Mouse (Mus musculus): ENCODE data around the gene S1pr3.

S1pr3 gene

DNA sequence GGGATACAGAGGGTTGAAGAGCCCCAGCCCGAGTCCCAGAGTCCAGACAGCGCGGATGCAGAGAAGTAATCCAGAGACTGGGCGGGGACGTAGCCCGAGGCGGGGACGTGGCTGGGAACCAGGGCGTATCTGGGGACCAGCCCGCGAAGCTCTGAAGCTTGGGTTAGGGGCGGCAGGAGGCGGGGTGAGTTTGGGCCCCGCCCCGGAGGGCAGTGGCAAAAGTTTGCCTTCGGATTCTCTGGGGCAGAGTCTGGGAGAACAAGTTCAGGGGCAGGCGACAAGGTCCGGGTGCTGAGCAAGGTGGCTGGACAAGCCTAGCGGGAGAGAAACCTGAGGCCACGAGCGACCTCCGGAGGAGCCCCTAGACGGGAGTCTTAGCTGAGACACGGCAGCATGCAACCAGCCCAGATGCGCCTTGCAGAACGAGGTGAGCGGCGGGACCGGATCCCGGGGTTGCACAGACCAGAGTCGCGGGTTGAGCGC is at the start of gene S1pr3:
Gene S1pr3 (plus strand): TSS at position 121 of the 483 bp plus-strand sequence.
- no peak for DNase-seq

DNA sequence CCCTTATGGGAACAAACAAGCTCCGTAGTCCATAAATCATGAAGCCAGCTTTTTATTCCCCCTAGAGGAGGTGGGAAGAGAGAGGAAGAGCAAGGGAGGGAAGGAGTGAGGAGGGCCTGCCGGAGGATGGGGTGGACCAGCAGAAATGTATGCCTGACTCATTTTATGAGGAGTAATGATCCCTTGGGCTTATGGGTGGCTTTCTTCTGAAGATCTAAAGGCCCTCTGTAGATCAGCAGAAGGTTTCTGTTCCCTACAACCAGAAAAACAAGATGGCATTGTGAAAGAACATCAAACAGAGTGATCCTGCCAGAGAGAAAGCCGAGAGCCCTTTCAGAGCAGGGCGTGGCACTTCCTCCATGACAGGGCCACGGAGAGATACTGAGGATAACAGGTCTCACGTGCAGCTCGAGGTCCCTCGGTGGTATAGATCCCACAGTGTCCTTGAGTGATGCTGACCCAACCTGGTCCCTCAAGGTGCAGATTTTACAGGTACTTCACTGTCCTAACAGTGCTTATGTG is 47.9 kb upstream of the S1pr3 start:
- no peak for DNase-seq

DNA sequence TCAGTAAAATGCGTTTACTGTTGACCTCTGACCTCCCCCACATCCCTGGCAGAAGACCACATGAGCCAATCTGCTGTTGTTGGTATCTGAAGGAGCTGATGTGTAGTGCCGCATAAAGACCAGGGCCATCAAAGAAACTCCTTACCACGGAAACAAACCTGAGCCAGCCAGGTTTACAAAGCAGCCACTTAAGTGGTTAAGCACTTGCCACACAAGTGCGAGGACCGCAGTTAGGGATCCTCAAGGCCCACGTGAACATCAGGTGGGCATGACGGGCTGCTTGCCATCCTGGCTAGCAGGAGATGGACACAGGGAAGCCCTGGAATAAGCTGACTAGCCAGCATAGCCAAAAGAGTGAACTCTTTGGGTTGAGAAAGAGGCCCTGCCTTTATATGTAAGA is 45.0 kb upstream of the S1pr3 start:
- DNase-seq: no peak

DNA sequence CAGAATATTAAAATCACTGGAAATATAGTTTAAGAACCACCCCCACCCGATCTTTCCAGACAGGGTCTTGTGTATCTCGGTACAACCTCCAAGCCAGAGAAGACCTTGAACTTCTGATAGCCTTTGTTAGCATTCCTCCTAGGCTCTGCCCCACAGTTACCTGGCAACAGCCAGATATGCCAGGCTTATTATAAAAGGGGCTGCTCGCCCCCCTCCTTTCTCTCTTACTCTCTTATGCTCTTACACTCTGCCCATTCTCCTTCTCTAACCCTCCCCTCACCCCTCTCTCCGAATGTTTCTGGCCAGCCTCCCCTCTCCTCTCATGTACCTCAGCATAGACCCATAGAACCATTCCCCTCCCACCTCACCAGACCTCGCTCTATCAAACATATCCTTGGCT is 44.5 kb upstream of the S1pr3 start:
- no peak for DNase-seq

DNA sequence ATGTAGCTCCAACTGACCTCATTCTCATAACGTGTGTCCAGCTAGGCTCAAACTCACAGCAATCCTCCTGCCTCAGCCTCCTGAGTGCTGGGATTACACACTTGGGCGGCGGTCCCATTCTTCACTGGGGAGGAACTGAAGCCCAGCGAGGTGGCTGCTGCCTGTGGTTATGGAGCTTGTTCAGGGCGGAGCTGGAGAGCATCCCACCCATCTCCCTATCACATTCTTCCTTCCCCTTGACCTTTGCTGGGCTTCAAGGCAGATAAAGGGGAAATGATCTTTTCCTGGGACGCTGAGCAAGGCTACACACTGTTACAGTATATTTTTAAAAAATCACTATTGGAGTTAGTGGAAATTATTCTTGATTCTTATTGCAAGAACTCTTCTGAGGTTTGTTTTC is 43.2 kb upstream of the S1pr3 start:
- DNase-seq: no peak

DNA sequence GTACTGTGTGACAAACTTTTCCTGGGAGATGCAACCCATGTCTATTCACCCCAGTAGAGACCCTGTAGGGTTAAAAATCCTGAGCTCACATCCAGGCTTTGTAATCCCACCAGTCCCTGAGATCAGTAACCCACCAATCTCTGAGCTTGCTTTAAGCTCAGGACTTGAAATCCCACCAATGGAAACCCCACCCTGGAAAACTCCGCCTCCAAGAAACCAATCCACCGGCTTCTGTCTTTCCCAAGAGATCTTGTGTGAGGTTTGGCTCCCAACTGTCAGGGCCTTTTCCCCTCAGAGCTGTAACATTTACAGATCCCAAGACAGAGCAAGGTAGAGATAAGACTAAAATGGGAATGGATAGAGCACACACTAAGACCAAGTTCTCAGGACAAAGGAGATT is 40.1 kb upstream of the S1pr3 start:
- DNase-seq: no peak

DNA sequence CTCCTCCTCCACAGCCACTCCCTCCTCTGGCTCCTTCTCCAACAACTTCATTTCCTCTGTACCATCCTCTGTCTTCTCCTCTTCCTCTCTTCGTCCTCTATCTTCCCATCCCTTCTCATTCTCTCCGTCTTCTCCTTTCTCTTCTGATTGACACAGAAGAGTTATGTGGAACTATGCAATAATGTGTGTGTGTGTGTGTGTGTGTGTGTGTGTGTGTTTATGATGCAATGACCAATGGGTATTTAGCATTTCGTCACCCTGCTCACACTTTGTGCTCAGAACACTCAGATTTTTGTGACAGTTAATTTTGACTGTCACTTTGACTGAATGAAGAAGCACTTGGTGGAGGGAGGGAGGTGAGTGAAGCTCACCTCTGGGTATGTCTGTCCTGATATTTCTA is 39.1 kb upstream of the S1pr3 start:
- no peak for DNase-seq

DNA sequence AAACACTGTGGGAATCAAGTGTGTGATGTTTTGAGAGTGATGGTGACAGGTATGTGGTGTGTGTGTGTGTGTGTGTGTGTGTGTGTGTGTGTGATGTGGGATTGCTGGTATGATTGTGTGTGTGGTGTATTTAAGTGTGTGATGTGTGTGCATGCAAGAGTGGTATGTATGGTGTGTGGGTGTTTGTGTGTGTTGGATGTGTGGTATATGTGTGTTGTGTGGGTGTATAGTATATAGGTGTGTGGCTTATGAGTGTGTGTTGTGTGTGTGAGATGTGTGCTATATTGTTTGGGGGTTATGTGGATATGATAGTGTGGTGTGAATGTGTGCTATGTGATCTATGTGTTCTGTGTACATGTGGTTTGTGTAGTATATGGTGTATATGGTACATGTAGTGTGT is 35.4 kb upstream of the S1pr3 start:
- DNase-seq: no peak

DNA sequence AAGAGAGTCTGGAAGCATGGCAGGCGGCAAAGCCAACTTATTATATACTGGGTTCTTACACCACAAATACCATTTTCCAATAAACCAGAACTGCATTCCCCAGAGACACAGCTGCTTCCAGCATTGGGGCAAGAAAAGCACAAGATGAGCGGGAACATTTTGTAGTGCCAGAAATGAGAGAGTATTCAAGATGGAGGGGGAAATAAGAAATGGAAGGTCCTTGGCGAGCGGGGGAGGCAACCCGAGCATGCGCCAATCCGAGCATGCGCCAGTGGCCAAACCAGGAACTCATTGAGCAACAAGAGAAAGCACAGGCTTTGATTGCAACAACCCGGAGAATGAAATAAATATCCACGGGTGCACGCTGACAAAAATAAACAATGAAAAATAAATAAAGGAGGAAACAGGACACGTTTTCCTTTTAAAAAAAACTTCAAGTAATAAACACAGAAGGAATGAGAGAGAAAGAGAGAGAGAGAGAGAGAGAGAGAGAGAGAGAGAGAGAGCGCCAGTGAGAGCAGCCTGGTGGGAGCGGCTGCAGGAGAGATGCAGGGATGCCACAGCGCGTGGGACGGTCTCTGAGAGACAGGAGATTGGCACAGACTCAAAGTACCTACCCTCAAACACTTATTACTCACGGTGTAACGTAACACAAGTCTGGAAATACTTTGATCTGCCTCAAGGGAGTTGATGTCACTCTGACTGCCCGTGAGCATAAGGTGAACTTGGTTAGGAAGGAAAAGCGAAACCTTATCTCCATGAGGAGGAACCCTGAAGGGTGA is 34.2 kb upstream of the S1pr3 start:
- no peak for DNase-seq

DNA sequence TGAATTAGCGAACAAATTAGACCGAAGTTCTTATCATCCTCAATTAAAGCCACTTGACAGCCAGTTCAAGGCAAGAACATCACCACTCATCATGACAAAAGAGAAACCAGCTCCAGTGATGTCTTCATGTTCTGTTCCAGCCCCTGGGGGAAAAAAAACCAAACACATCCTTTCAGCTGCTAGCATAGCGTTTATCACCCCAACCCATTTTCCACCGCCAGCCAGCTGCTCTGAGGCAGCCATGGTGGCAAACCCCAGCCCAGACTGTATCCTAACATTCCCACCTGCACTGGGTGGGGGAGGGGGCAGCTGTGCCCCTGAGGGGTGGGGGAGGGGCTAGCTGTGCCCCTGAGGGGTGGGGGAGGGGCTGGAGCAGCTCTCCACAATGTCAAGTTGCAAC is 30.3 kb upstream of the S1pr3 start:
- DNase-seq: no peak

DNA sequence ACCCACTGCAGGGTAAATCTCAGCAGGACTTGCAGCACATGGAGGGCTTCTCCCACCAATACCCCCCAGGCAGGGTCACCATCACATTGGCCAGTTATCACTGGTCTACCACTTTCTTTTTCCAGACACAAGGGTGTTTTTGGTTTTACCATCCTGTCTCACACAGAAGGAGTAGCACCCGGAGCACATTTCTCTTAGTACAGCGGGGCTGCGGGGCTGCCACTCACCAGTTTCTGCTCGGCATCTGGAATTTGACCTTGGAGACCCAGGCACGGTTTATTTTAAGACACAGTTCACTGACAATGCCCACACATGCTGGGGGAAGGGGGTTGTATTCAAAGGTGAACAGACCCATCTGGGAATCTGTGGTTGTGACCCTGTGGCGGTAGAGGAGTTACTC is 28.8 kb upstream of the S1pr3 start:
- no peak for DNase-seq

DNA sequence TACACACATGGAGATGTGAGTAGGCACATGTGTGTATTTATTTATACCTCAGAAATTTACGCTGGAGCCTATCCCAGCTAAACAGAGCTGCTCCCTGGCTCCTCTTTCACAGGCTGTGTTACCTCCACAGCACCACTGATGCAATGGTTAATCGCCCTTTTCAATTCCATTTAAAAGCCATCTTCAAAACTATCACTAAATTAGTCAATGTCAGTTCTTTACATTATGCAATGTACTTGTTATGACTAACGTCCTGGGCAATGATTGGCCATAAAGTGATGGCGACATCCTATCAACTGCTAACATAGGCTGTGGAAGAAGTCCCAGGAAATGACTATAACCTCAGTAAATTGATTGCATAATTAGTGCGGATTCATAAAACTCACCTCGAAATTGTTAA is 26.9 kb upstream of the S1pr3 start:
- DNase-seq: no peak

DNA sequence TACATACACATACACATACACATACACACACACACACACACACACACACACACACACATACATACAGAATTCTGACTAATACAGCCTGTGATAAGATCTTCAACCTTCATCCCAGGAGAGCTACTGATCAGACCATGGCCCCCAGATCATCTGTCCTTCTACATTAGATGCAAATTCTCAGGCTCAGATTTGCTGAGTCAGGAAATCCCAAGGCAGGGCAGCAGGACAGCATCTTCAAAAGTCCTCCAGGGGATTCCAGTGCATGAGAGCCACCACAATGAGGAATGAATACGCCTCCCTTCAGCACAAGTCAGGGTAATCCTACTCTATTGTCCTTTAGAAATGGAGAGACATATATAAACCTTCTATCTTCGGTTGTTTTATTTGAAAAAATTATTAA is 23.5 kb upstream of the S1pr3 start:
- DNase-seq: no peak

DNA sequence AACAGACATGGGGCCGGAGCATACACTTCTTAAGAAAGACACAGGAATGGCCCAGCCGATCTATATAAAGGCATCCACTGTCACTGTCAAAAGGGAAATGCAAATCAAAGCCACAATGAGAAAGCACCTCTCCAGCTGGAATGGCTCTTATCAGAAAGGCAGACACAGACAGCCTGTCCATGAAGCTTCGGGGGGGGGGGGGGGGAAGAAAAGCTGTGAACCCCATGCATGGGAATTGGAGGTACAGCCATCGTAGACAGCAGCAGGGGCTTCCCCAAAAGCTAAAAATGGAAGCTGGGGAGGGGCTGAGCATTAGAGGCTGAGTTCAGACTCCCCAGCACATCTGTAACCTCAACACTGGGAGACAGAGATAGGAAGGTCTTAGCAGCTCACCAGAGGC is 20.5 kb upstream of the S1pr3 start:
- no peak for DNase-seq

DNA sequence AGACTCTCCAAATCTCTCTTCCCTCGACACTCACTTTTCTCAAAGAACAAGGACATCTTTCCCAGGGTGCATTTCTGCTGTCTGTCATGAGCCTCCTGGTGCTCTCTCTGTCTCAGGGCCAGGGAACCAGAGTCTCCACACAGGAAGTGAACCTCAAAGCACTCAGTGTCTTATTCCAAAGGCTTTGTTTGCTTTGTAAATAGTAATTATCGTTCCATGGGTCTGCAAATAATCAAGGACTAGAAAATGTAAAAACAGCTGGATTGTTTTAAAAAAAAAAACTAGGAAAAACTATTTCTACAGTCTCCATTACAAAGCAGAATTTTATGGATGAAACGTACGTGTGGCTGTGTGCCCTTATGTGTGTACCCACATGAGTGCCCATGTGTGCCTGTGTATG is 18.0 kb upstream of the S1pr3 start:
- DNase-seq: no peak

DNA sequence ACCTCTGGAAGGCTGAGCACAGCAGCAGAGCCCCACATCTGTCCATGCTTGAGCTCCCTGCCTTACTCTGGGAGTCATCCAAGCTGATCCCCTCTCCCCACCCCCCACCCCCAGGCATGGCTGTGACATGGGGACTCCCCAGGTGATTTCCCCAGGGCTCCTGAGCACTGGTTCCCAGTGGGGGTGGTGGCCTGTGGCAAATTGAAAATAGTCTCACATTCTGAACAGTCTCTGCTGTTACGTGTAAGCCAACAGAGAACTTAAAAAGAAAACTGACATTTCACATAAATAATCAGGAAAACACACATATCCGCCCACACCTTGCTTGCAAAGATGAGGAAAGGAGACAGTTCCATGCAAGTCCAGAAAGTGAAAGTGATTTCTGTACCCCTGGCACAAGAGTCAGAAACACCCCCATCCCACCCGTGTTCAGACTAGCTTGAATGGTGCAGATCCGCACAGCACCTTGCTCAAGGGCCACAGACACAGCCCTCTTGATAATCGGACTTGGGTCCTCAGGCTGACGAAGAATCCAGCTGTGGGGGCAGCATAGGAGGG is 17.0 kb upstream of the S1pr3 start:
- no peak for DNase-seq

DNA sequence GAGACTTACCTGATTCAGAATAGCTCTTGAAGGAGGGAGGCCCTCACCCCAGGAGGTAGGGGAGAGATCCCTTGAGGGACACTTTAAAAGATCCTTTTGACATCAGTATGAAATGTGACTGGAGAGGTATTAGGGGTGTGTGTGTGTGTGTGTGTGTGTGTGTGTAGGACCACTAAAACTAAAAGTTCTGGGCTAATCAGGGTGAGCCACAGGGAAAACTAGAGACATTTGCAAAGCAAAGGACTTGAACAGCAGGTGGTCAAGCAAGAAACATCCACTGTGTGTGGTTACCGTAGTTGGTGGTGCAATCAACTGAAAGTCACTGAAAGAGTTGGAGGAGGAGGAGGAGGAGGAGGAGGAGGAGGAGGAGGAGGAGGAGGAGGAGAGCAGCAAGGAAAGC is 16.2 kb upstream of the S1pr3 start:
- DNase-seq: no peak

DNA sequence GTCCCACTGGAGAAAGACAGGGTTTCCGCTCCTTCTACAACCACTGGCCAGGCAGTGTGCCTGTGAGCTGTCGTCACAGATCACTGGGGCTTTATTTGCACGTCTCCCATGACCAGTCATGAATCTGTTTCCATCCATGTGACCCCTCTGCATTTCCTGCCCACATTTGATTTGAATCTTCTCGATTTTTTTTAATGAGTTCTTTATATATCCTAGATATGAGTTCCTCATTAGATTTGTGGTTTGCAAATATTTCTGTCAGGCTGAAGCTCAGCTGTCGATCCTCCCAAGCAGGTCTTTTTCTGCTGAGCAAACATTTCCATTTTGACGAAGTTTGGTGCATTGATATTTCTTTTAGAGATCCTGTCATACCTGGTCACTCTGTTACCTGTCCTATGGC is 10.6 kb upstream of the S1pr3 start:
- DNase-seq: no peak

DNA sequence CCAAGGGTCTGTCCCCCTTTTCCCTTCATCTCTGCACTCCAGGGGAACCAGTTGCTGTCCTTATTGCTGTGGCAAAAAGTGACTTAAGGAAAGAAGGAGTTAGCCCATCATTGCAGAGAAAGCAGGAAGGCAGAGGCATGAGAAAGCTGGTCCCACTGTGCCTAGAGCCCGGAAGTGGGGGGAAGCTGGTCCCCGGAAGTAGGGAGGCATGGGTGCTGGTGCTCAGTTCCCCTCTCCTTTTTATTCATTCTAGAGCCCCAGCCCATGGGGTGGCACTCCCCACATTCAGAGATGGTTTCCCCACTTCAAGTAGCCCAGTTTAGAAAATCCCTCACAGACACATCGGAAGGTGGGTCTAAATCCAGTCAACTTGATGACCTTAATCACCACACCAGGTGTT is 8.9 kb upstream of the S1pr3 start:
- no peak for DNase-seq

DNA sequence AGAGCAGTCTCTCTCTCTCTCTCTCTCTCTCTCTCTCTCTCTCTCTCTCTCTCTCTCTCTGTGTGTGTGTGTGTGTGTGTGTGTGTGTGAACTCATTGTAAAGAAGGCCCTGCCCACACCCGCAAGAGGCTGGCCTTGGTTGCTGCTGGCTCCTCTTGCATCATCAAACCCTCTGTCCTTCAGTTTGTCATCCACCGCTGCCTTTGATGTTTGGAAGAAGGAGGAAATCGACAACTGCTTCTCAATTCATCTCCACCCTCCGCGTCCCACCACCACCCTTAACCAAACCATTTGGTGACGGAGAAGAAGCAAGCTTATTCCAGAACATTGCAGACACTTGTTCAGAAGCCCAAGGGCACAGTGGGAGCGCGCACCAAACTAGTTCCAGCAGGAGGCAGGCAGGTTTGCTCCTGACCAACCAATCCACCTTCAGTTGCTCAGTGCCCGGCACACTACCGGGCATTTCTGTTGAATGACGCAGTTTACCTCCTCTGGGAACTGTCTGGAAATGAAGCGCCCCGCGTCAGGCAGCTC is 8.2 kb upstream of the S1pr3 start:
- no peak for DNase-seq

DNA sequence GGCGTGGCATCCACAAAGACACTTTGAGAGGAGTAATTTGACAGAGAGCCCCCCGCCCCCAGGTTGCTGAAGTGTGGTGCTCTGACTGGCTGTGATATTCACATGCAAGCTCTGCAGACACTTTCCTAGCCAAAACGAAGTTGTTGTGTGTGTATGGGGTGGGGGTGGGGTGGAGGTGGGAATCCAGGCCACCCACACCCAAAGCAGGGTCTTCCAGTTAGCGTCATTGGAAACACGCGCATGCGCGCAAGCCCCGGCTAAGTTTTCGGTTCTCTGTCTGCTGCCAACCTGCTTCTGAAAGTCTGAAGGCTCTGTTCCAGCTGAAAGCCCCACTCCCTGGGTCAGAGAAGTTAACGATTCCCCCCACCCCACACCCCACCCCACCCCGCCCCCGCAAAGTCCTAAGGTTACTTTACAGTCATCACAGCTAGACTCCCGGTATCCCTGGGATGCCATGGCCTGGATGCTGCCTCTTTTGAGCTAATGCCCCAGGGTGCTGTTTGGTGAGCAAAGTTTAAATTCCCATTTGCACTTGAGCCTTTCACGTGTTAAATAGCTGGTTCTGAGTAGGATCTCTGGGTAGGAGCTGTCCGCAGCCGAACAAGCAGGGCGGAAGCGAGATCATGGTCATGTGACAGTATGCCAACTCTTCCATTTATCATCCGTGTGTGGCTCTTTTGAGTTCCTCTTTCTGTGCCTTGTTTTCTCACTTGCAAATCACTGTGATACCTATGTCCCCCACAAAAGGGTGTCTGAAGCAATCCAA is 7.5 kb upstream of the S1pr3 start:
- no peak for DNase-seq

DNA sequence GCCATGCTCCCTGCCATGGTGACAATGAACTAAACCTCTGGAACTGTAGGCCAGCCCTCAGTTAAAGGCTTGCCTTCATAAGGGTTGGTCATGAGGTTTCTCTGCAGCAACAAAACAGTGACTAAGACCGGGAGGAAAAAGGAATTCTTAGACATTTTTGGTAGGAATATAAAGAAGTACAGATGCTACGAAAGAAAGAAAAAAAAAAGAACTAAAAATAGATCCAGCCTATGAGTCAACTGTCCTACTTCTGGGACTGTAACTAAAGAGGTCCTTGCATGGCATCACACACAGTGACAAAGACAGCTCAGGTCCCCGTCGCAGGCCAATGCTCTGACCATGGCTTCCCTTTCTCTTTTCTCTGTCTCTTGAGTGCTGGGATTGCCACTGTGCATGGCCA is 3.9 kb upstream of the S1pr3 start:
- DNase-seq: no peak

DNA sequence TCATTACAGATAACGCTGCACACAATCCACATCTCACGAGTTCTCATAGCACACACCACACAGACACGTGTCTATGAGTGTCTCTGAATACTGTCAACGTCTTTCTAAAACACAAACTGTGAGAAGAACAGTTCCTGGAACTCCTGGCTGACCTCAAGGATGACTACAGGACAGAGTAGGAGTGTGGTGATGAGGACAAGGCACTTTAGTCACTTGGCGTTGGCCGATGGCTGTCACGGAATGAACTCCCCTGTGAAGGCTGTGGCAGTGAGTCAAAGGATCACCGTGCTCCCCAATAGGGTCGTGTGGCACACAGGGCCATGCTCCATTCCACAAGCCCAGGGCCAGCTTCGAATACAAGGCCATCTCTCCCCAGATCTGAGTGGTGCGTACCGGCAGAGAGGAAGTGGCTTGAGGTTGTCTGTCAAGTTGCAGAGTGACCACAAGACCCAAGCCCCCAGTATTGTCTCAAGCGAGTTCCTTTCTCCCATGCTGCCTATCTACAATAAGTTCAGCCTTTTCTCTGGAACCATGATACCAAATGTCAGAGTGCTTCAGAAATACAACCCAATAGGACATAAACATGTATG is 2.6 kb upstream of the S1pr3 start:
- DNase-seq: no peak
